ENCODE assay signal across 15 mouse cellular contexts in the genomic region with DNA sequence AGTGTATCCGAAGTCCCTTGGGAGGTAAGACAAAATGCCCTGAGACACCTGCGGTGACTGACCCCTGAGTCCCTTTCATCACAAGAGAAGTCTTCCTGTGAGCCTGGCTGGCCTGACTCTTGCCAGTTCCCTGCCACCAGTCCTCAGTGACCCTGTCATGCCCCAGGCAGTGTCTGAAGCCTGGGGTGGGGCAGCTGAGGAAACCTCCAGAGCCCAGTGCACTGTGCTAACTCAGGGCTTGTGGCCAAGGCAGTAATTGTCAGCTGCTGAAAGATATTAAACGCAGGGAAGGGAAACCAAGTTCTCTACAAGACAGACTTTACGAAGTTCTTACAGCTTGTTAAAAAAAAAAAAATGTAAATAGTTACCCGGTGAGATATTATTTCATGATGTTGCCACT. TPM values are rescaled to one million over a fixed set of nuclear protein-coding genes. Genes with fewer than 3 reads are reported as not detected.
DNase-seq lines count a peak whose midpoint lies in the region; ATAC-seq and TF ChIP-seq lines count a peak whose summit lies in the region.
"Had no signal": no experiment of that assay in that cellular context is flagged by ENCODE, and none has a peak within 500 bp of the region (broad histone marks: within the 10 kb centered on the region; RNA-seq: fewer than 3 reads in every experiment).

No protein-coding gene starts in this region.

- no peak overlapping the region for H3K4me3 ChIP-seq in embryonic facial prominence, embryonic 13.5 days
- no peak overlapping the region for H3K4me3 ChIP-seq in embryonic facial prominence, embryonic 10.5 days
- H3K4me3 ChIP-seq in layer of hippocampus, adult 2 months = no peak overlapping the region
- H3K4me3 ChIP-seq: erythroblast, embryonic 14.5 days; hindbrain, embryonic 10.5 days; liver, embryonic 15.5 days had no signal

- ATAC-seq in embryonic facial prominence, embryonic 13.5 days (ENCODE audit: insufficient number of reproducible peaks, insufficient read depth, low FRiP score, low TSS enrichment, low read depth) = no peak
- no peak for ATAC-seq in erythroblast, adult 5-6 weeks (replicated peaks; ENCODE audit: low FRiP score, poor library complexity, severe bottlenecking)
- ATAC-seq: Patski had no signal

- H3K27me3 ChIP-seq in embryonic facial prominence, embryonic 13.5 days = peaks cover 24% of the 10 kb centered on the region; the same call in 1 of the 2 replicates
- peaks cover 60% of the 10 kb centered on the region for H3K27me3 ChIP-seq in embryonic facial prominence, embryonic 10.5 days (replicated peaks; ENCODE audit: low read depth, poor library complexity, severe bottlenecking)
- H3K27me3 ChIP-seq: Patski had no signal

- H3K4me2 ChIP-seq in embryonic facial prominence, embryonic 13.5 days = no peak overlapping the region
- H3K4me2 ChIP-seq: liver, embryonic 15.5 days had no signal

- H3K36me3 ChIP-seq in embryonic facial prominence, embryonic 13.5 days = no peaks in the 10 kb centered on the region
- H3K36me3 ChIP-seq in embryonic facial prominence, embryonic 10.5 days (replicated peaks) = no peaks in the 10 kb centered on the region
- H3K36me3 ChIP-seq: hindbrain, embryonic 10.5 days; liver, embryonic 15.5 days had no signal

- no peaks in the 10 kb centered on the region for H3K9me3 ChIP-seq in embryonic facial prominence, embryonic 13.5 days
- no peaks in the 10 kb centered on the region for H3K9me3 ChIP-seq in embryonic facial prominence, embryonic 10.5 days
- H3K9me3 ChIP-seq: hindbrain, embryonic 10.5 days; liver, embryonic 15.5 days had no signal

- TF ChIP-seq POLR2A in brain, embryonic 14.5 days (IDR thresholded peaks at IDR 0.05; ENCODE audit: borderline replicate concordance, extremely low read depth, insufficient read depth, insufficient read length, poor library complexity, severe bottlenecking) = no peak

- WGBS in embryonic facial prominence, embryonic 13.5 days = 32% methylated on average over 5 of the region's 5 CpGs
- 40% methylated on average over 5 of the region's 5 CpGs for WGBS in embryonic facial prominence, embryonic 10.5 days

- H3K4me1 ChIP-seq in embryonic facial prominence, embryonic 13.5 days = peaks cover 27% of the 10 kb centered on the region
- H3K4me1 ChIP-seq in embryonic facial prominence, embryonic 10.5 days = peaks cover 45% of the 10 kb centered on the region

- 0 out of 2 replicates have a peak overlapping the region, but pooled peaks have one; percentile 22 for H3K9ac ChIP-seq in embryonic facial prominence, embryonic 13.5 days
- H3K9ac ChIP-seq: liver, embryonic 15.5 days had no signal

- H3K27ac ChIP-seq in embryonic facial prominence, embryonic 13.5 days = no peak overlapping the region
- H3K27ac ChIP-seq in embryonic facial prominence, embryonic 10.5 days (replicated peaks) = no peak overlapping the region; the same call in 1 of the 2 replicates
- no peak overlapping the region for H3K27ac ChIP-seq in layer of hippocampus, adult 2 months
- H3K27ac ChIP-seq: liver, embryonic 15.5 days had no signal

- no peak for DNase-seq in embryonic facial prominence, embryonic 10.5 days (ENCODE audit: low spot score)
- no peak for DNase-seq in layer of hippocampus, adult 2 months (ENCODE audit: low spot score in 2 of 2)
- no peak for DNase-seq in layer of hippocampus, postnatal 14 days (ENCODE audit: low spot score in 2 of 2)
- DNase-seq in brain, embryonic 14.5 days (ENCODE audit: low read depth) = peak; percentile 32
- DNase-seq in kidney, postnatal 36 days = peak; percentile 54 to 57
- DNase-seq in cerebellum, postnatal 25 days = no peak
- DNase-seq: left cerebral cortex, postnatal 4 days; midbrain, embryonic 14.5 days; right cerebral cortex, postnatal 4 days had no signal

- TF ChIP-seq CTCF in layer of hippocampus, adult 2 months (conservative IDR thresholded peaks at IDR 0.05) = peak; percentile 34; the same call in 1 of the 2 replicates
- TF ChIP-seq CTCF in brain, embryonic 14.5 days (IDR thresholded peaks at IDR 0.05; ENCODE audit: borderline replicate concordance, extremely low read depth, insufficient read depth, insufficient read length) = no peak

RNA-seq across cellular contexts. Expression of a gene that starts 4.3 kb away (rescaled TPM):
- polyA plus RNA-seq in embryonic facial prominence, embryonic 13.5 days (2015; fragmentation: Nextera tagmentation; extraction: Ambion mirVana) = 17.3 and 20.2 TPM in 2 replicates
- polyA plus RNA-seq in embryonic facial prominence, embryonic 10.5 days (2016; fragmentation: Nextera tagmentation; extraction: Ambion mirVana) = 17.7 and 19.4 TPM in 2 replicates
- 10 to 100 TPM; 19.4 to 21.1 TPM for total RNA-seq in layer of hippocampus, adult 2 months (2021)
- 10 to 100 TPM; 19.9 to 21.4 TPM for total RNA-seq in layer of hippocampus, postnatal 14 days (2021)
- polyA plus RNA-seq in brain, embryonic 14.5 days (2012; rRNA removed) = 26.0 and 36.7 TPM in 2 replicates
- total RNA-seq in erythroblast, adult 5-6 weeks (2015; ENCODE audit: low replicate concordance) = 4.8 and 8.6 TPM in 2 replicates
- total RNA-seq in erythroblast, adult 5-6 weeks (2017; ENCODE audit: low replicate concordance) = 0.56 and 1.2 TPM in 2 replicates

Comparison
In these comparisons a context has a peak if more than half of its experiments do, and no peak if none do; other contexts are left out.
1. DNase-seq: peak in brain, embryonic 14.5 days (single experiment) and kidney, postnatal 36 days (2 of 2); none in embryonic facial prominence, embryonic 10.5 days (single experiment), layer of hippocampus, adult 2 months (0 of 2), layer of hippocampus, postnatal 14 days (0 of 2) and cerebellum, postnatal 25 days (0 of 2).